Mouse (Mus musculus): ENCODE measurements around the gene Slc1a3.

Gene Slc1a3

DNA sequence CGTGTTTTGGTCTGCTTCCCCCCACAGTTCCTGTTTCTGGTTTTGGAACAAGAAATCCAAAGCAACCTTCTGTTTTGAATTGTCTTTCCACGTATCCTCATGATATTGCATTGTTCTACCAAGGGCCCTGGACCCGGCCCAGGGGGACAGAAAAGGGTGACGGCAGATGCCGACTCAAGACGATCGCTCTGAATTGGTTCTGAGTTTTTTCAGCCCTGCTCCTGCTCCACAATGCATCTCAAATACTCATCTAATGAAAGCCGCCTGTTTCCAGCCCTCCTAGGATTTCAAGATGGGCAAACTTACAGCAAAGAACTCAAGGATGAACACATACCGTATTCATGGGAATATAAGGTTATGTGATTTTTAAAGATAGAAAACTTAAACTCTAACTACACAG, 55.3 kb downstream of the Slc1a3 start:
- DNase-seq = peak; percentile 49

DNA sequence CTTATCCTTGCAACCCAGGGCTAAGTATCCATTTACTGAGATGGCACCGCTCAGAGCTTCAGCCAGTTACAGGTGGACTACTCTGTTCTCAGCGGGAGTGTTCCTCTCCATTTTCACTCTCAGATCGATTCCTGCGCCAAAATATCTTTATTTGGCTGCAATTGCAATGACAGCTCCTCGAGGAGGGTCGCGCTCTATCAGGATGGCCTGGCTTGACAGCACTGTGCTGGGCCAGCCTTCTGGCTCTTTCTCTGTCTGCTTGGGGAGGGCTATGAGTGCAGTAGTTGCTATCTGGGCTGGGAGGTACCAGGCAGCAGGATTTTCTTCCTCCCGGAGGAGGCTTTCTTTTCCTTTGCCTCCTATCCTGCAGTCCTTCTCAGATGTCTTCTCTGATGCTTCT, 57.9 kb downstream of the Slc1a3 start:
- no peak for DNase-seq

DNA sequence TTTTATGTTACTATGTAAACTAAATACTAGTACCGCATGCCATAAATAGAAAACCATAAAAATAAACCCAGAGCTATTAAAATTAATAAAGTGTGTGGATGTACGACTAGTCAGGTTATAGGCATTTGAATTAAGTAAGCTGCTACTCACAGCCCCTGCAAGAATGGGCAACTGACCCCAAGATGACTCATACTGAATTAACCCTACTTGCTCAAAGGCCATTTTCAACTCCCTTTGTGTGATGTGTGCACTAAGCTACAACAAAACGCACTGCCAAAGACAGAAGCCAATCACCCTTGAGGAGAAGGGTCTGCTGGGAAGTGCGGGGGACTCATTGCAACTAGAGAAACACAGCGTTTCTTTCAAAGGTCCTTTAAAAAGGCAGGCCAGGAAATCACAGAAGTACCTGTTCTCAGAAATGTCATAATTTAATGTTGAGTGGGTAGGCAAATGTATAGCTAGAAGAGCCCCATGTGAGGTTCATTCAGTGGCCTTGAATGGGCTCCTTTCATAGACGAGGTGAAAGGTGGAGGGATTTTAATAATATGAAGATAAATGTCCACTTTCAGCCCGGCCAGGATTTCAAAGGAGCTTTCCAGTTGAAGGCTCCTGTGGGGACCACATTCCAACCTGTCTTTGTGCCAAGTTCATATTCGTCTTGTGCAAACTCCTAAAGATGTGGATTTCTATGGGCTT, 66.4 kb downstream of the Slc1a3 start:
- no peak for DNase-seq

- no peak for DNase-seq
These were observed 70.7 kb downstream of the Slc1a3 start for GRCm38 (mm10) chr15:8639856-8640255.

- no peak for DNase-seq
These were observed 71.8 kb downstream of the Slc1a3 start for GRCm38 (mm10) chr15:8638568-8639325.

DNA sequence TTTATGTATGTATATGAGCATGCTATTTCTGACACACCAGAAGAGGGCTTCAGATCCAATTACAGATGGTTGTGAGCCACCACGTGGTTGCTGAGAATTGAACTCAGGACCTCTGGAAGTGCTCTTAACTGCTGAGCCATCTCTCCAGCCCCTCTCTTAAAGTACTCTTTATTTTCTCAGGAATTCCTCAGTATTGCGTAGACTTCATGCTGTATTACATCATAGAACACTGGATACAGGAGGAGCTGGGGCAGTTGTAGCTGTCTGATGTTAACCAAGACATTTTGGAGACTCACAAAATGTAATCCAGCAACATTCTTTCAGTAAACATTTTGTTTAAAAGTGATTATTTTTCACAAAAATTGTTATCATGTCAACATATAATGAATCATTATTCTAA, 73.3 kb downstream of the Slc1a3 start:
- no peak for DNase-seq

DNA sequence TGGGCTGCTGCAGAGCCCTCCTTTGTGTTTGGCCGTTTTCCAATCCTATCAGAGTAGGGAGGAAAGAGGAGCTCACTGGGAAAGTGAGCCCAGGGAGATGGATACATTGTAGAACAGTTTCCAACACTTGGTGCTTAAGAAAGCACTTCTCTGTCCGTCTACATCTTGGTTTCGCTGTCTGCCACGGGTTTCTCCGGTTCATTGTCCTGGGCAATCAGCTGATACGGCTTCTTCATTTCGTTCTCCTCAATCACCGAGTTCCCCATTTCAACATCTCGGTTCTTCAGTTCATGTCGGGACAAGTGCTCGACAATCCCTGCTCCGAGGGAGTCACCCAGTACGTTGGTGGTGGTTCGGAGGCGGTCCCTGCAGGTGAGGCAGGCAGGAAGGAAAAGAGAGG, 74.6 kb downstream of the Slc1a3 start:
- DNase-seq = no peak

DNA sequence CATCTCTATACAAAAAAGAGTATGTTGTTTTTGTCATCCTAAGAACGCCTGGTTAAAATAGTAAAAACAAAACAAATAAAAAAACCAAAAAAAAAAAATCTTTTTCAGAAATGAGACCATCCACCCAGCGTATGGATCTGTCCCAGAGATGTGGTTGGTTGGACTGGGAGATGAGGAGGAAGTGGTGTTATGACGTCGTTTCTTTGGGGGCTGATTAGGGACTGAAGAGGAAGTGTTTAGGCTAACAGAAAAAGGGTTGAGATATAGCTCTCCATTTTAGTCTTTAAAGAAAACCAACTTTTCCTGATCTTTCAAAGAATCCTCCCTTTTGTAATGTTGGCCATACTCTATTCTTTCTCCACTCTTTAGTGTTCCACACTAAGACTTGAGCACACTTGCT, 75.8 kb downstream of the Slc1a3 start:
- DNase-seq = no peak

DNA sequence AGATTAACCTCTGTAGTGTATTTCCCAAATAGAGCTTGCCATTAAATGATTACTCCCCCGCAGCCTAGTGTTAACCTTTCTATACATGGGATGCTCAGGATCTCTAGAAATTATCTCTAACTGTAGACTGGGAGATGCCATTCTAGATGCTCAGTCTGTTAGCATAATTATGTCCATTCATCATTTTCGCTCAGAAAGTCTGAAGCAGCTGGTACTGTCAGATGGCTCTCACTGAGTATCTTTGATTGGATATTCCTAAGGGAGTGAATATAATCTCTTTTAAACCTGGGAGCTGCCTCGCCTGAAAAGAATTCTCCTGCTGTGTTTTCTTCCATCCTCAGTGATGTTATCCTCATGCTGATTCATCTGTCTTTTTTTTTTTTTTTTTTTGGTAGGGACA, 76.2 kb downstream of the Slc1a3 start:
- DNase-seq = no peak

DNA sequence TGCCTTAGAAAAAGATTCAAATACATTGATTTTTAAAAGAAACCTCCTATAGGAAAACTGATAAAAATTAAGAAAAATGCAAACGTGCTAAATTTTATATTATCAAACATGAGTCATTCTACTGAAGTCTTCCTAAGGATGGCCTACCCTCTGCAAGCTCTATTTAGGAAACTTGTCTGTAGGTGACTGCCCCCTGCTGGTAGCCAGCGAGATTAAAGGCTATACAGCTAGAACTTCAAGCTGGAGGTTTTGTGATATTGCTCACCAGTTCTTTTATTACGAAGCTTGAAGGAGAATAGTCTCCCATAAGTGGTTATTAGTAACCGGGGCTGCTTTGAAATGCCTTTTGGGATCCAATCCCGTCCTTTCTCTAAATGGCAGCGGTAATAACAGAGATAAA, 77.2 kb downstream of the Slc1a3 start:
- peak; percentile 70 for DNase-seq

- DNase-seq = peak; percentile 82
These were observed 78.2 kb downstream of the Slc1a3 start for GRCm38 (mm10) chr15:8632361-8632760.

GRCm38 (mm10) chr15:8629317-8629831, 81.2 kb downstream of the Slc1a3 start:
- peak; percentile 91 for DNase-seq

GRCm38 (mm10) chr15:8628150-8628549, 82.4 kb downstream of the Slc1a3 start:
- no peak for DNase-seq

- peak; percentile 79 for DNase-seq
These were observed 83.4 kb downstream of the Slc1a3 start for GRCm38 (mm10) chr15:8627097-8627537.

- peak; percentile 53 for DNase-seq
These were observed 85.2 kb downstream of the Slc1a3 start for GRCm38 (mm10) chr15:8625370-8625769.

DNA sequence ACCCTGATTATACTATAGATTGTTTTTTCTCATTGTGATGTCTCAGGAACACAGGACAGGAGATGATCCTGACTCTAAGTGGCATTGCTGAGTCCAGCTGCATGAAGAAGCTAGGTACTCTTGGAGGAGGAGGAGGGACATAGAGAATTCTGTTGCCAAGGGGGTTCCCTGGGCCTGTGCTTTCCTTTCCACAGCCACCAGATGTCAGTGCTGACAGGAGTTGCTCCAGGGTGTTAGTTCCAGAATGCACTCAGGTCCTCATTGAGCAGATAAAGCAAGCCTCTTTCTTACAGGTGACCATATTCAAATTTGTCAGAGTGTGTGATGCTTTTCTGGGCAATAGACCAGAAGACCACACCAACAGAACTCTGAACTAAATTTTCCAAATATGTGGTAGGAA, 86.7 kb downstream of the Slc1a3 start:
- peak; percentile 38 for DNase-seq

- no peak for DNase-seq
These were observed 91.0 kb downstream of the Slc1a3 start for GRCm38 (mm10) chr15:8619479-8620026.

DNA sequence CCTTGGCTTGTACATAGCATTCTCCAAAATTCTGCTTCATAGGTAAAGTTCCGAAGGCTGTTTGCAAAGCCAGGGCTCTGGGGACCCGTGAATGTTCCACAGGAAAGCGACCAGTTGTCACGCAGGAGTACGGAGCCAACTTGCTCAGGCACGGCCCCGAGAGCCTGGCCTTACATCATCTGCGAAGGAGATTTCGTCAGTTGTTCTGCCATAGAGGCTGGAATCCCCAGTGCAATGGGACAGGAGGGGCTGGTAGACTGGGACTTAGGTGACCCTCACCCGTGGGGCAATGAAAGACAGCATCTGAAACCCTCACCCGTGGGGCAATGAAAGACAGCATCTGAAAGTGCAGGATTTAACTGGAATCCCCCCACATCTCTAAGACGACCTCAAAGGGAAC, 94.3 kb downstream of the Slc1a3 start:
- no peak for DNase-seq

- DNase-seq = no peak
These were observed 94.9 kb downstream of the Slc1a3 start for GRCm38 (mm10) chr15:8615511-8616224.

DNA sequence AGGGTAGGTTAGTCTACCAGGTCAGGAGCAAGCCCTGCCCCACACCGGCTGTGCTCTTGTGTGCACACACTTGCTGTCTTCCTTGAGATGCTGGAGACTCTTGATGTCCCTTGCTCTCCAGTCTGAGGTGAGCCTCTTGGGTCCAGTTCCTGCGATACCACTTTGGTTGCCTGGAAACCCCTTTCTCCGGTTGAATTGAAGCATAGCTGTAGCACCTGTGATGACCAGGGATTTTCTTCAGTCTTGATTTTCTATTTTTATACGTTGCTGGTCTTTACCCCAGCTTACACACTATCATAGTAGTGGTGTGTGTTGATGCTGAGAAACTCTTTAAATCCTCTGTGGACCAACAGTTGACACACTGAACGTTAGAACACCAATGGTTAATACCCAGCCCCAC, 95.9 kb downstream of the Slc1a3 start:
- DNase-seq = no peak

- DNase-seq = no peak
These were observed 104.9 kb downstream of the Slc1a3 start for GRCm38 (mm10) chr15:8605538-8606188.

GRCm38 (mm10) chr15:8602362-8602761, 108.2 kb downstream of the Slc1a3 start:
- no peak for DNase-seq

All from embryo, embryonic 11 days (tissue).